Mouse (Mus musculus) thymus, postnatal 14 days (tissue): ENCODE data around the gene Zfp985.
"Not testable (repeated sequence)": the region's sequence is repeated elsewhere in the genome, so short reads cannot be mapped to it uniquely, and the experiment has no call there.

ENCODE experiments used
- DNase-seq: peaks from one replicate; pipeline ENCODE4 v3.0.0; 2021

The Zfp985 gene

GRCm38 (mm10) chr4:147605521-147605920, 52.4 kb downstream of the Zfp985 start:
- DNase-seq: no peak

GRCm38 (mm10) chr4:147606511-147606910, 53.4 kb downstream of the Zfp985 start:
- DNase-seq: not testable (repeated sequence)

GRCm38 (mm10) chr4:147633818-147634262, 80.8 kb downstream of the Zfp985 start:
- DNase-seq: not testable (repeated sequence)
